Mouse (Mus musculus): ENCODE measurements at regions not wholly inside any gene's neighbourhood (a gene's known extent, or its start where the extent isn't known, plus 50 kb on each side); places are given as distances from the start of the nearest gene placed in this dataset.

- no peak for TF ChIP-seq CTCF (IDR thresholded peaks at IDR 0.05; ENCODE audit: control insufficient read depth, insufficient read depth, insufficient read length)
- no peak for TF ChIP-seq MYOG (IDR thresholded peaks at IDR 0.05; ENCODE audit: control insufficient read depth, extremely low read depth, insufficient read length)
- no peak for TF ChIP-seq USF1 (IDR thresholded peaks at IDR 0.05; ENCODE audit: low read depth)
- no peak for TF ChIP-seq MAX (IDR thresholded peaks at IDR 0.05)
- no peak for TF ChIP-seq MYOD1 (IDR thresholded peaks at IDR 0.05; ENCODE audit: control insufficient read depth, insufficient read length, low read depth)
These were observed 94.4 kb upstream of the Cobl start for GRCm38 (mm10) chr11:12558995-12559633.

Measured in C2C12 (cell line).